Mouse (Mus musculus): ENCODE results near the gene Olfr429.

- TF ChIP-seq CTCF (IDR thresholded peaks at IDR 0.05; ENCODE audit: low read depth, low read length) = no peak
- TF ChIP-seq TAL1 (conservative IDR thresholded peaks at IDR 0.05; ENCODE audit: low read depth, low read length) = no peak
- no peak for TF ChIP-seq GATA1 (IDR thresholded peaks at IDR 0.05; ENCODE audit: borderline replicate concordance, low read length)
These were observed at the start of gene Olfr429 for GRCm38 (mm10) chr1:174084031-174084430.
